Mouse (Mus musculus) liver, adult 2 months (tissue): ENCODE measurements at regions not wholly inside any gene's neighbourhood (a gene's known extent, or its start where the extent isn't known, plus 50 kb on each side); places are given as distances from the start of the nearest gene placed in this dataset.

Experiments used
- DNase-seq: peaks from one replicate; pipeline ENCODE4 v3.0.0-alpha.2; 2011; ENCODE audit warnings: low read depth, low spot score; ENCODE audit errors: extremely low read depth
- H3K27ac ChIP-seq: fragments of 200-500 bp; replicated peaks from 2 replicates; pipeline ENCODE4 v1.5.1; 2012; ENCODE audit warnings: low read depth, mild to moderate bottlenecking, control low read depth, inconsistent platforms, low read length; ENCODE audit not compliant: insufficient read depth
- H3K27me3 ChIP-seq: fragments of 200-500 bp; 2 replicates; pipeline ENCODE4 v1.6.1; 2012; ENCODE audit warnings: mild to moderate bottlenecking, moderate library complexity, low read length, inconsistent platforms; ENCODE audit not compliant: control insufficient read depth, insufficient read depth
- H3K36me3 ChIP-seq: fragments of 200-500 bp; 2 replicates; pipeline ENCODE4 v1.6.1; 2012; ENCODE audit warnings: low read length, inconsistent platforms; ENCODE audit not compliant: control insufficient read depth, insufficient read depth
- H3K4me1 ChIP-seq: fragments of 200-500 bp; 2 replicates; pipeline ENCODE4 v1.6.1; 2011; ENCODE audit warnings: low read length; ENCODE audit not compliant: control insufficient read depth, insufficient read depth
- H3K4me3 ChIP-seq: fragments of 200-500 bp; 2 replicates; pipeline ENCODE4 v1.5.1; 2011; ENCODE audit warnings: low read depth, mild to moderate bottlenecking, control low read depth, low read length, moderate library complexity; ENCODE audit not compliant: insufficient read depth
- H3K79me2 ChIP-seq: fragments of 200-500 bp; 2 replicates; pipeline ENCODE4 v1.6.1; 2012; ENCODE audit warnings: inconsistent platforms, mild to moderate bottlenecking, low read length, moderate library complexity; ENCODE audit not compliant: control insufficient read depth, insufficient read depth
- H3K9ac ChIP-seq: fragments of 200-500 bp; 2 replicates; pipeline ENCODE4 v1.6.1; 2012; ENCODE audit warnings: low read depth, mild to moderate bottlenecking, control low read depth, inconsistent platforms, low read length
- CTCF ChIP-seq: fragments of 200-500 bp; IDR thresholded peaks from 2 replicates; pipeline ENCODE4 v1.5.1; 2011; ENCODE audit warnings: low read depth, low read length, control low read depth
- POLR2A ChIP-seq: fragments of 200-500 bp; IDR thresholded peaks from 2 replicates; pipeline ENCODE4 v1.6.1; 2011; ENCODE audit warnings: low read length, control low read depth; ENCODE audit not compliant: insufficient read depth; ENCODE audit errors: extremely low read depth
- WGBS: fragments of 180-500 bp; shearing (Covaris S2); methylation state at CpG from one replicate; pipeline ENCODE4 v1.1.7; 2018; 5-methylcytosine and 5-hydroxymethylcytosine counted together

GRCm38 (mm10) chr4:9935949-9936348 is 938.3 kb upstream of the 2610301B20Rik start:
- no peak overlapping the region for H3K27ac ChIP-seq
- H3K9ac ChIP-seq: no peak overlapping the region
- no peaks in the 10 kb centered on the region for H3K27me3 ChIP-seq
- no peaks in the 10 kb centered on the region for H3K79me2 ChIP-seq
- no peak for DNase-seq
- 53% methylated on average over 3 of the region's 3 CpGs for WGBS
- TF ChIP-seq POLR2A: no peak
- no peak for TF ChIP-seq CTCF
- H3K4me3 ChIP-seq: no peak overlapping the region
- H3K4me1 ChIP-seq: no peaks in the 10 kb centered on the region
- no peaks in the 10 kb centered on the region for H3K36me3 ChIP-seq

- Histone ChIP-seq H3K4me3 (no peak overlapping the region), H3K27me3 (no peaks in the 10 kb centered on the region), H3K9ac (no peak overlapping the region), H3K4me1 (no peaks in the 10 kb centered on the region), H3K79me2 (no peaks in the 10 kb centered on the region), H3K36me3 (no peaks in the 10 kb centered on the region), H3K27ac (no peak overlapping the region)
- WGBS: 85% methylated on average over 4 of the region's 4 CpGs
- DNase-seq: no peak
- TF ChIP-seq POLR2A: no peak
- TF ChIP-seq CTCF: no peak
Observed at GRCm38 (mm10) chr4:9951441-9951840, 922.9 kb upstream of the 2610301B20Rik start.

- Histone ChIP-seq H3K9ac (no peak overlapping the region), H3K79me2 (no peaks in the 10 kb centered on the region), H3K4me3 (no peak overlapping the region), H3K36me3 (no peaks in the 10 kb centered on the region), H3K4me1 (no peaks in the 10 kb centered on the region), H3K27ac (no peak overlapping the region), H3K27me3 (no peaks in the 10 kb centered on the region)
- TF ChIP-seq POLR2A (no peak), CTCF (no peak)
- no peak for DNase-seq
Observed at GRCm38 (mm10) chr4:9974631-9975030, 899.7 kb upstream of the 2610301B20Rik start.

GRCm38 (mm10) chr4:9981354-9982040 is 892.8 kb upstream of the 2610301B20Rik start:
- no peak for DNase-seq
- TF ChIP-seq CTCF: no peak
- Histone ChIP-seq H3K27me3 (no peaks in the 10 kb centered on the region), H3K9ac (no peak overlapping the region), H3K36me3 (no peaks in the 10 kb centered on the region), H3K27ac (no peak overlapping the region), H3K4me3 (no peak overlapping the region), H3K4me1 (no peaks in the 10 kb centered on the region), H3K79me2 (no peaks in the 10 kb centered on the region)
- WGBS: 73% methylated on average over 3 of the region's 3 CpGs

- Histone ChIP-seq H3K27me3 (no peaks in the 10 kb centered on the region), H3K27ac (no peak overlapping the region), H3K4me1 (no peaks in the 10 kb centered on the region), H3K4me3 (no peak overlapping the region), H3K79me2 (no peaks in the 10 kb centered on the region), H3K9ac (no peak overlapping the region), H3K36me3 (no peaks in the 10 kb centered on the region)
- 81% methylated on average over 7 of the region's 7 CpGs for WGBS
- TF ChIP-seq CTCF: no peak
- TF ChIP-seq POLR2A: no peak
- no peak for DNase-seq
Observed at GRCm38 (mm10) chr4:9982786-9983525, 891.3 kb upstream of the 2610301B20Rik start.

GRCm38 (mm10) chr4:9993871-9994270 is 880.4 kb upstream of the 2610301B20Rik start:
- no peaks in the 10 kb centered on the region for H3K4me1 ChIP-seq
- H3K36me3 ChIP-seq: no peaks in the 10 kb centered on the region
- no peak overlapping the region for H3K27ac ChIP-seq
- WGBS: 75% methylated on average over 1 of the region's 1 CpGs
- no peak overlapping the region for H3K9ac ChIP-seq
- no peak overlapping the region for H3K4me3 ChIP-seq
- H3K79me2 ChIP-seq: no peaks in the 10 kb centered on the region
- no peak for DNase-seq
- H3K27me3 ChIP-seq: no peaks in the 10 kb centered on the region
- TF ChIP-seq CTCF: no peak
- no peak for TF ChIP-seq POLR2A
